Mouse (Mus musculus): Measurements from ENCODE around the gene Htra1. TPM values are rescaled to one million over a fixed set of nuclear protein-coding genes. Genes with fewer than 3 reads are reported as not detected.

The Htra1 gene
- 1.4 and 2.1 TPM in 2 replicates for polyA plus RNA-seq (2016; fragmentation: Nextera tagmentation; extraction: Ambion mirVana)

DNA sequence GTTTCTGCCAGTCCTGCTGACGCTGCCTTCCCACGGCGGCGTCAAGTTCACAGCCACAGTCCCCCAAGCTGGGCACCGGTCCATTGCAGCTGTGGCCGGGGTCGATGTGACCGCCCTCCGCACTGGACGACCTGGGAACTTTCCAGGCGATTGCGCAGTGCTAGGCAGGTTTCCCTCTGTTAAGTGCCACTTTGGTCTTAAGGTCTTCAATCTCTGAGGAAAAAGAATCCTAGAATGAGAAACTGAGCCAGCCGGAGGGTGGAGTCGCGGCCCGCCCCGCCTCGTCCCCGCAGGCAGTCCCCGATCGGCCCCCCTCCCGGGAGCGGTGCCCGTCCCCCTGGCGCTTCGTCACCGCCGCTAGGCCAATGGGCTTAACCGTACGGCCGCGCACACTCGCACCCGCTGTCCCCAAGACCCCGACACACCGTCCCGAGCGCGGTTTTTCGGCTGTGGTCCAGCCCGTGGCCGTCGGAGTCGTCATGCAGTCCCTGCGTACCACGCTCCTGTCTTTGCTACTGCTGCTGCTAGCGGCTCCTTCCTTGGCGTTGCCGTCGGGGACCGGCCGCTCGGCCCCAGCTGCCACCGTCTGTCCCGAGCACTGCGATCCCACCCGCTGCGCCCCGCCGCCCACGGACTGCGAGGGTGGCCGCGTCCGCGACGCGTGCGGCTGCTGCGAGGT lies at the start of gene Htra1:
Htra1 (plus strand) TSS at position 319 of the 679 bp plus-strand sequence.
- peak; percentile 48 for DNase-seq (ENCODE audit: extremely low spot score, low spot score)
- Histone ChIP-seq H3K27me3 (ENCODE audit: poor library complexity, severe bottlenecking) (peaks cover 89% of the 10 kb centered on the region), H3K36me3 (replicated peaks) (no peaks in the 10 kb centered on the region), H3K27ac (no peak within 1 kb of the TSS), H3K9me3 (peaks cover 3% of the 10 kb centered on the region; the same call in 1 of the 2 replicates), H3K4me1 (peaks cover 21% of the 10 kb centered on the region), H3K4me3 (peak within 1 kb of the TSS; percentile 57)
- WGBS = under 1% methylated on average over 70 of the region's 70 CpGs

DNA sequence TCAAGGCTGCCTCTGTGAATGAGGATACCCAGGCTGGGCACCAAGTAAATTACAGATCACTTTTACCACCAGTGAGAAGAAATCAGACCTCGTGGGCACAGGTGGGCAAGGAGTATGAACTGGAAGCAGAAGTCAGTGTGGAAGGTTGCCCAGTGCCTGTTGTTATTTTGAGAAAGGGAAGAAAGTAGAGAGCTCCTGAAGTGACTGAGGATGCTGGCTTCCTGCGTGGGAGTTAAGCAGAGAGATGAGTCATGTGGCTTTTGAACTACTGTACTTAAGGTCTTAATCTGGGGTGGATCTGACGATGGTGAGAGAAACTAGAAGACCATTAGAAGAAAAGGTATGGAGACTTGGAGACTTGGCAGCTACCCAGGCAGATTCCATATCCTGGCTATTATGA lies 49.7 kb upstream of the Htra1 start:
- 82% methylated on average over 3 of the region's 3 CpGs for WGBS

DNA sequence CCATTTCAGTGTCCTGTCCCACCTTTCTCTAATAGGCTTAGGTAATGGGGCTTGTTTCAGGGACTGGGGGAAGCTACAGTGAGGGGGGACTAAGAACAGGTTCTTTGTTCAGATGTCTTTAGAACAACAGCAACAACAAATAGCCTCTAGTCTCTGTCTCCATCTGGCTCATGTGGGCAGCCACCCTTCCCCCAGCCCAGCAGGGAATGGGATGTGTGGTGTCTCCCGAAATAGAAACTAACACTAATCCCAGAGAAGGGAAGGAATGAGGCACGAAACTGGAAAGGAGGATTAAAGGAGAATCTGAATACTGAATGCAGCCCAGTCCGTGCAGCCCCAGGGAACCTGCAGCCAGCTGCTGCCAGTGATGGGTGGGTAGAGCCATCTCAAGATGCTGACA lies 48.0 kb upstream of the Htra1 start:
- H3K27ac ChIP-seq = no peak overlapping the region
- DNase-seq (ENCODE audit: extremely low spot score, low spot score) = no peak
- H3K27me3 ChIP-seq (ENCODE audit: poor library complexity, severe bottlenecking) = peaks cover 8% of the 10 kb centered on the region; the same call in 1 of the 2 replicates
- peaks cover 35% of the 10 kb centered on the region for H3K36me3 ChIP-seq (replicated peaks)
- H3K4me3 ChIP-seq = no peak overlapping the region
- H3K9me3 ChIP-seq = no peaks in the 10 kb centered on the region
- H3K4me1 ChIP-seq = peaks cover 15% of the 10 kb centered on the region
- 5% methylated on average over 3 of the region's 3 CpGs for WGBS

More for the DNA sequence above, 49.7 kb upstream of the Htra1 start:
- Histone ChIP-seq H3K36me3 (replicated peaks) (peaks cover 21% of the 10 kb centered on the region), H3K4me3 (no peak overlapping the region), H3K4me1 (peaks cover 15% of the 10 kb centered on the region), H3K27ac (no peak overlapping the region), H3K9me3 (no peaks in the 10 kb centered on the region), H3K27me3 (ENCODE audit: poor library complexity, severe bottlenecking) (no peaks in the 10 kb centered on the region)
- DNase-seq (ENCODE audit: extremely low spot score, low spot score) = no peak

- Histone ChIP-seq H3K4me1 (peaks cover 25% of the 10 kb centered on the region), H3K27me3 (ENCODE audit: poor library complexity, severe bottlenecking) (peaks cover 8% of the 10 kb centered on the region; the same call in 1 of the 2 replicates), H3K4me3 (no peak overlapping the region), H3K9me3 (no peaks in the 10 kb centered on the region), H3K36me3 (replicated peaks) (peaks cover 26% of the 10 kb centered on the region), H3K27ac (no peak overlapping the region)
- DNase-seq (ENCODE audit: extremely low spot score, low spot score) = no peak
- WGBS = 37% methylated on average over 2 of the region's 2 CpGs
Measured at GRCm38 (mm10) chr7:130890871-130891270, 45.0 kb upstream of the Htra1 start.

GRCm38 (mm10) chr7:130892973-130893372 lies 42.9 kb upstream of the Htra1 start:
- Histone ChIP-seq H3K27me3 (ENCODE audit: poor library complexity, severe bottlenecking) (peaks cover 8% of the 10 kb centered on the region; the same call in 1 of the 2 replicates), H3K9me3 (no peaks in the 10 kb centered on the region), H3K4me3 (no peak overlapping the region), H3K27ac (no peak overlapping the region), H3K36me3 (replicated peaks) (peaks cover 19% of the 10 kb centered on the region), H3K4me1 (peaks cover 23% of the 10 kb centered on the region)
- no peak for DNase-seq (ENCODE audit: extremely low spot score, low spot score)
- WGBS = 89% methylated on average over 6 of the region's 6 CpGs

DNA sequence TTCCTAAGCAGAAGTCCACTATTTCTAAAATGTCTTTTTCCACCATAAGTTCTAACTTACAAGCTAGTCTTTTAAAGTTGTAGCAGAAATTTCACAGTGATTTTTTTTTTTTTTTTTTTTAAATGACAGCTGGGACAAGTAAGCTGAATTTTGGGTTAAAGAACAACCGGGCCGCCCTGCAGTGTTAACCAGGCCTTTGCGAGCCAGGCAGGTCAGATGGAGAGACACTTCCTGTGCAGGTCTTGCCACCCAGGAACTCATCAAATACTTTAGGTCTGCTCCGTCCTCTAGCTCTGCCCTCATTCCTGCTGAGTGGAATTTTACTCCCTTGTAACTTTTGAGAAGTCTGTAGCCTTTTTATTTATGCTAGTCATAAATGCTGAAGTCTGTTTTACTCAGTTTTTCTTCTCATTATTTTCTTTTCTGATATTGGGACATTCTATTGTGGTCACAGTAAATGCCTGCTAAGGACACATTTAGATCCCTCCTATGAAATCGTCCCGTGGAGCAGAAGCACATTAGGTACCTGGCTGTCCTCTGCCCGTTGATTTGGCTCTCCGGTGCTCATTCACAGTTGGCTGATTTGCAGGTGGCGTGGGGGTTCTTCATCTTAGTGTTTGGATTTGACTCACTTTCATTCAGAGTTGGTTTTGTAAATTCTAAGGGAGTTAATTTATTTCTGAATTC lies 40.8 kb upstream of the Htra1 start:
- no peak for DNase-seq (ENCODE audit: extremely low spot score, low spot score)
- no peak overlapping the region for H3K4me3 ChIP-seq
- H3K36me3 ChIP-seq (replicated peaks) = peaks cover 31% of the 10 kb centered on the region
- no peaks in the 10 kb centered on the region for H3K9me3 ChIP-seq
- H3K27ac ChIP-seq = no peak overlapping the region
- H3K27me3 ChIP-seq (ENCODE audit: poor library complexity, severe bottlenecking) = peaks cover 8% of the 10 kb centered on the region; the same call in 1 of the 2 replicates
- peaks cover 19% of the 10 kb centered on the region for H3K4me1 ChIP-seq
- 51% methylated on average over 9 of the region's 9 CpGs for WGBS

- 35% methylated on average over 2 of the region's 2 CpGs for WGBS
- peaks cover 33% of the 10 kb centered on the region for H3K36me3 ChIP-seq (replicated peaks)
- H3K27ac ChIP-seq = no peak overlapping the region
- H3K27me3 ChIP-seq (ENCODE audit: poor library complexity, severe bottlenecking) = peaks cover 8% of the 10 kb centered on the region; the same call in 1 of the 2 replicates
- H3K9me3 ChIP-seq = no peaks in the 10 kb centered on the region
- H3K4me3 ChIP-seq = no peak overlapping the region
- H3K4me1 ChIP-seq = peaks cover 19% of the 10 kb centered on the region
- no peak for DNase-seq (ENCODE audit: extremely low spot score, low spot score)
Measured at GRCm38 (mm10) chr7:130895618-130895945, 40.3 kb upstream of the Htra1 start.

DNA sequence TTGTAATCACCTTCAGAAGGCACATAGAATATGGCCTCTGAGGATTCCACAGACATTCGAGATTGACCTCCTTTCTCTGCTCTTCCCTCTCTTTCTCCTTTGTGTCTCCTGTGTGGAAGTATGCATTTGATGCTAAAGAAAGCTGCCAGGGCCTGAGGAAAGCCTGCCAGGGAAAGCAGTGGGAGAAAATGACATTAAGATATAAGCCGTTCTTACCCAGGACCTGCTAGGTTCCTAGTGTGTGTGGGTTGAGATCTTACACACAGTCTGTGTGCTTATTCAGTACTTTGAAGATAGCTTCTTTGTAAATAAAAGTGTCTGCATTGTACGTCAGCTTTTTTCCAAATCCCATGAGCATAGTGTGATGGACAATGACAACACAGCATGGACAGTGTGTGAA lies 39.8 kb upstream of the Htra1 start:
- H3K9me3 ChIP-seq = no peaks in the 10 kb centered on the region
- peaks cover 34% of the 10 kb centered on the region for H3K36me3 ChIP-seq (replicated peaks)
- H3K4me1 ChIP-seq = peaks cover 16% of the 10 kb centered on the region
- H3K27me3 ChIP-seq (ENCODE audit: poor library complexity, severe bottlenecking) = peaks cover 8% of the 10 kb centered on the region; the same call in 1 of the 2 replicates
- DNase-seq (ENCODE audit: extremely low spot score, low spot score) = no peak
- H3K4me3 ChIP-seq = no peak overlapping the region
- 71% methylated on average over 3 of the region's 3 CpGs for WGBS
- H3K27ac ChIP-seq = no peak overlapping the region

DNA sequence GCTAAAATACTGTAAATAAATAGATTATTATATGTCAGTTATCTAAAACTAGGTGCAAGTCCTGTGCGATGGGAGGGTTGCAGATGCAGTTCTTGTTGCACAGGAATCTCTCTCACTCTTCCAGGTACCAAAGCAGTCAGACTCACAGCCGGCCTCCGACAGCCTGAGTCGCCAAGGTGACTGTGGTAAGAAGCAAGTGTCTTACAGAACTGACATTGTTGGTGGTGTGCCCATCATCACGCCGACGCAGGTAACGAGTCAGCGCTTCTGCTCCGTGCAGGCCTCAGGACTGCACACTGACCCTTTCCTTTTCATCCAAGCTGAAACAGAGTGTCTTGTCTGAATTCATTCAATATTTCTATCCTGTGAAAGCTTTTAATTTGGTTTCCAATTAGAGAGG lies 38.7 kb upstream of the Htra1 start:
- 95% methylated on average over 10 of the region's 10 CpGs for WGBS
- DNase-seq (ENCODE audit: extremely low spot score, low spot score) = no peak
- no peak overlapping the region for H3K4me3 ChIP-seq
- H3K27me3 ChIP-seq (ENCODE audit: poor library complexity, severe bottlenecking) = peaks cover 8% of the 10 kb centered on the region; the same call in 1 of the 2 replicates
- no peaks in the 10 kb centered on the region for H3K9me3 ChIP-seq
- no peak overlapping the region for H3K27ac ChIP-seq
- peaks cover 14% of the 10 kb centered on the region for H3K4me1 ChIP-seq
- H3K36me3 ChIP-seq (replicated peaks) = peaks cover 26% of the 10 kb centered on the region

DNA sequence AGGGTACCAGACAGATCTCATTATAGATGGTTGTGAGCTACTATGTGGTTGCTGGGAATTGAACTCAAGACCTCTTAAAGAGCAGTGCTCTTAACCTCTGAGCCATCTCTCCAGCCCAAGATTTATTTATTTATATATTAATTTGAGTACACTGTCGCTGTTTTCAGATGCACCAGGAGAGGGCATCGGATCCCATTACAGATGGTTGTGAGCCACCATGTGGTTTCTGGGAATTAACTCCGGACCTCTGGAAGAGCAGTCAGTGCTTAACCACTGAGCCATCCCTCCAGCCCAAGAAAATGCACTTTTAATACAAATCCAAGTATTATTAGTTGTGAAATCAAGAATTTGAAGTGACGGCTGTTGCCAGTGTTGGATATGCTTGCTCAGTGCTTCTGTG lies 37.5 kb upstream of the Htra1 start:
- H3K36me3 ChIP-seq (replicated peaks) = peaks cover 24% of the 10 kb centered on the region
- DNase-seq (ENCODE audit: extremely low spot score, low spot score) = no peak
- 86% methylated on average over 4 of the region's 4 CpGs for WGBS
- H3K27ac ChIP-seq = no peak overlapping the region
- no peak overlapping the region for H3K4me3 ChIP-seq
- H3K27me3 ChIP-seq (ENCODE audit: poor library complexity, severe bottlenecking) = no peaks in the 10 kb centered on the region; the same call in 1 of the 2 replicates
- H3K9me3 ChIP-seq = no peaks in the 10 kb centered on the region
- H3K4me1 ChIP-seq = peaks cover 14% of the 10 kb centered on the region

- Histone ChIP-seq H3K4me3 (no peak overlapping the region), H3K9me3 (no peaks in the 10 kb centered on the region), H3K4me1 (peaks cover 9% of the 10 kb centered on the region), H3K36me3 (replicated peaks) (peaks cover 41% of the 10 kb centered on the region), H3K27ac (no peak overlapping the region), H3K27me3 (ENCODE audit: poor library complexity, severe bottlenecking) (no peaks in the 10 kb centered on the region; the same call in 1 of the 2 replicates)
- DNase-seq (ENCODE audit: extremely low spot score, low spot score) = no peak
- WGBS = 93% methylated on average over 5 of the region's 5 CpGs
Measured at GRCm38 (mm10) chr7:130900233-130900848, 35.6 kb upstream of the Htra1 start.

- Histone ChIP-seq H3K9me3 (no peaks in the 10 kb centered on the region), H3K27ac (no peak overlapping the region), H3K4me1 (no peaks in the 10 kb centered on the region), H3K27me3 (ENCODE audit: poor library complexity, severe bottlenecking) (no peaks in the 10 kb centered on the region), H3K36me3 (replicated peaks) (peaks cover 38% of the 10 kb centered on the region), H3K4me3 (no peak overlapping the region)
- no peak for DNase-seq (ENCODE audit: extremely low spot score, low spot score)
- WGBS = 92% methylated on average over 1 of the region's 1 CpGs
Measured at GRCm38 (mm10) chr7:130902929-130903328, 33.0 kb upstream of the Htra1 start.

Data from forebrain, embryonic 10.5 days (tissue).